Mouse (Mus musculus) liver, adult 2 months (tissue): Measurements from ENCODE around the gene Ramp2.

ENCODE experiments used
- CTCF ChIP-seq: fragments of 200-500 bp; IDR thresholded peaks from 2 replicates; pipeline ENCODE4 v1.5.1; 2011; ENCODE audit warnings: low read depth, low read length, control low read depth
- POLR2A ChIP-seq: fragments of 200-500 bp; IDR thresholded peaks from 2 replicates; pipeline ENCODE4 v1.6.1; 2011; ENCODE audit warnings: low read length, control low read depth; ENCODE audit not compliant: insufficient read depth; ENCODE audit errors: extremely low read depth

GRCm38 (mm10) chr11:101248258-101248994 is 2.6 kb downstream of the Ramp2 start:
- TF ChIP-seq CTCF (peak; percentile 56), POLR2A (no peak)
